Mouse (Mus musculus) right cerebral cortex, postnatal 10 days (tissue): Measurements from ENCODE around the gene Gm49395.

Experiments
- DNase-seq, 2 experiments: peaks; one replicate each; pipeline ENCODE4 v3.0.0; 2021; ENCODE audit warnings: low spot score in 2 of 2

Gene Gm49395

DNA sequence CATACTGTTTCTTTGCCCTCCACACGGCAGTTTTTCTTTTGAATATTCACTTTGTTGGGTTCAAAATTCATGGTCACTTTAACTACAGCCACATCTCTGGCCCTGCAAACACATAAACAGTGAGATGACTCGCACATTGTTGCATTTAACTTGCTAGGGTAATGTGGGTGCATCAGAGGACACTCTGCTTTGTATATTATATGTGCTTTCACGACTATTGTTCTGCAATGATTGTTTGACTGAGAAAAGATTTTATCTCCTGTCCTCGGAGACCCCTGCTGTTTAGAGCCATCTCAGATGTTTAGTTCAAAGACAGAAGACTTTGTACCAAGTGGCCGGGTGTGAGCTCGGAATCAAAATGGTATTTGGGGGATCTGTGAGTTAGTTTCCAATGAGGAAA lies 114.1 kb downstream of the Gm49395 start:
- DNase-seq = no peak

GRCm38 (mm10) chr13:114987161-114987560 lies 114.6 kb downstream of the Gm49395 start:
- DNase-seq = no peak
